Mouse (Mus musculus) heart, embryonic 11.5 days (tissue): Measurements from ENCODE around the gene Rab17. TPM values are rescaled to one million over a fixed set of nuclear protein-coding genes. Genes with fewer than 3 reads are reported as not detected.

Experiments used
- ATAC-seq: fragments of 200-750 bp; cut with Nextera tagmentation; replicated peaks from 2 replicates; pipeline ENCODE4 v1.8.0; 2017; ENCODE audit warnings: moderate library complexity; ENCODE audit not compliant: insufficient number of reproducible peaks, low FRiP score, low TSS enrichment
- H3K27ac ChIP-seq: fragments of 300-500 bp; sonication (generic); 2 replicates; pipeline ENCODE4 v1.5.1; 2014; ENCODE audit warnings: mild to moderate bottlenecking, low read depth, low read length
- H3K27me3 ChIP-seq: fragments of 300-500 bp; sonication (generic); 2 replicates; pipeline ENCODE4 v1.6.1; 2014; ENCODE audit warnings: mild to moderate bottlenecking, low read length, mixed read lengths; ENCODE audit not compliant: control insufficient read depth, insufficient read depth
- H3K36me3 ChIP-seq: fragments of 300-500 bp; sonication (generic); 2 replicates; pipeline ENCODE4 v1.6.1; 2014; ENCODE audit warnings: mild to moderate bottlenecking, low read length, moderate library complexity, mixed read lengths; ENCODE audit not compliant: control insufficient read depth, insufficient read depth
- H3K4me1 ChIP-seq: fragments of 300-500 bp; sonication (generic); 2 replicates; pipeline ENCODE4 v1.6.1; 2014; ENCODE audit warnings: low read length; ENCODE audit not compliant: control insufficient read depth, insufficient read depth
- H3K4me2 ChIP-seq: fragments of 300-500 bp; sonication (generic); 2 replicates; pipeline ENCODE4 v1.6.1; 2014; ENCODE audit warnings: mild to moderate bottlenecking, moderate library complexity
- H3K4me3 ChIP-seq: fragments of 300-500 bp; sonication (generic); 2 replicates; pipeline ENCODE4 v1.5.1; 2014; ENCODE audit warnings: low read depth, low read length
- H3K9ac ChIP-seq: fragments of 300-500 bp; sonication (generic); 2 replicates; pipeline ENCODE4 v1.6.1; 2014; ENCODE audit warnings: mild to moderate bottlenecking, low read depth, low read length, moderate library complexity
- H3K9me3 ChIP-seq: fragments of 300-500 bp; sonication (generic); replicated peaks from 2 replicates; pipeline ENCODE4 v1.6.1; 2016; ENCODE audit warnings: low read length; ENCODE audit not compliant: control insufficient read depth
- WGBS: fragments of 180-500 bp; shearing (Covaris S2); extraction: QIAGEN DNeasy Blood & Tissue Kit; methylation state at CpG from one replicate; pipeline ENCODE4 v1.1.7; 2014; ENCODE audit not compliant: insufficient replicate concordance; 5-methylcytosine and 5-hydroxymethylcytosine counted together
- polyA plus RNA-seq: library from polyadenylated mRNA; unstranded; fragments of >200 nt; fragmentation: Nextera tagmentation; extraction: Ambion mirVana; gene quantifications from 2 replicates; pipeline ENCODE4 v1.2.1, GENCODE M21; 2014

Gene Rab17
- polyA plus RNA-seq, 1 experiment from 2014 or later: 0.63 TPM

- ATAC-seq: no peak
- no peaks in the 10 kb centered on the region for H3K9me3 ChIP-seq
- H3K36me3 ChIP-seq: no peaks in the 10 kb centered on the region
- H3K27ac ChIP-seq: no peak overlapping the region
- H3K4me1 ChIP-seq: no peaks in the 10 kb centered on the region
- peaks cover 25% of the 10 kb centered on the region for H3K27me3 ChIP-seq
- no peak overlapping the region for H3K4me3 ChIP-seq
- H3K4me2 ChIP-seq: no peak overlapping the region
- H3K9ac ChIP-seq: 0 out of 2 replicates have a peak overlapping the region, but pooled peaks have one; percentile 16
- WGBS: 21% methylated on average over 4 of the region's 4 CpGs
These were observed 6.9 kb downstream of the Rab17 start for GRCm38 (mm10) chr1:90962526-90962925.

- Histone ChIP-seq H3K27ac (no peak overlapping the region), H3K4me2 (no peak overlapping the region), H3K4me1 (peaks cover 3% of the 10 kb centered on the region; the same call in 1 of the 2 replicates), H3K36me3 (no peaks in the 10 kb centered on the region), H3K9ac (no peak overlapping the region), H3K27me3 (peaks cover 23% of the 10 kb centered on the region), H3K9me3 (no peaks in the 10 kb centered on the region), H3K4me3 (no peak overlapping the region)
- WGBS: 34% methylated on average over 7 of the region's 7 CpGs
- no peak for ATAC-seq
These were observed 13.0 kb downstream of the Rab17 start for GRCm38 (mm10) chr1:90956245-90957096.

- WGBS: 79% methylated on average over 11 of the region's 11 CpGs
- peaks cover 3% of the 10 kb centered on the region; the same call in 1 of the 2 replicates for H3K4me1 ChIP-seq
- no peaks in the 10 kb centered on the region for H3K9me3 ChIP-seq
- no peak overlapping the region for H3K9ac ChIP-seq
- no peak overlapping the region for H3K27ac ChIP-seq
- H3K36me3 ChIP-seq: no peaks in the 10 kb centered on the region
- H3K4me2 ChIP-seq: no peak overlapping the region
- no peak overlapping the region for H3K4me3 ChIP-seq
- peaks cover 10% of the 10 kb centered on the region; the same call in 1 of the 2 replicates for H3K27me3 ChIP-seq
- ATAC-seq: no peak
These were observed 15.8 kb downstream of the Rab17 start for GRCm38 (mm10) chr1:90953688-90954087.

GRCm38 (mm10) chr1:90952808-90953207 lies 16.7 kb downstream of the Rab17 start, which contains the start of gene Prlh:
Gene Prlh (plus strand): TSS chr1:90953108.
- Histone ChIP-seq H3K36me3 (no peaks in the 10 kb centered on the region), H3K9ac (no peak within 1 kb of the TSS), H3K27ac (no peak within 1 kb of the TSS), H3K27me3 (peaks cover 10% of the 10 kb centered on the region; the same call in 1 of the 2 replicates), H3K4me3 (no peak within 1 kb of the TSS), H3K9me3 (no peaks in the 10 kb centered on the region), H3K4me2 (no peak within 1 kb of the TSS), H3K4me1 (peaks cover 3% of the 10 kb centered on the region; the same call in 1 of the 2 replicates)
- WGBS: 78% methylated on average over 8 of the region's 8 CpGs
- no peak for ATAC-seq

- H3K9ac ChIP-seq: no peak overlapping the region
- H3K4me1 ChIP-seq: peaks cover 3% of the 10 kb centered on the region; the same call in 1 of the 2 replicates
- no peaks in the 10 kb centered on the region for H3K9me3 ChIP-seq
- ATAC-seq: no peak
- no peak overlapping the region for H3K27ac ChIP-seq
- no peak overlapping the region for H3K4me3 ChIP-seq
- peaks cover 10% of the 10 kb centered on the region; the same call in 1 of the 2 replicates for H3K27me3 ChIP-seq
- no peaks in the 10 kb centered on the region for H3K36me3 ChIP-seq
- no peak overlapping the region for H3K4me2 ChIP-seq
- 53% methylated on average over 7 of the region's 7 CpGs for WGBS
These were observed 17.8 kb downstream of the Rab17 start for GRCm38 (mm10) chr1:90951670-90952069.

GRCm38 (mm10) chr1:90949309-90949708 lies 20.2 kb downstream of the Rab17 start:
- ATAC-seq: no peak
- no peak overlapping the region for H3K4me2 ChIP-seq
- H3K9ac ChIP-seq: no peak overlapping the region
- H3K27me3 ChIP-seq: peaks cover 10% of the 10 kb centered on the region; the same call in 1 of the 2 replicates
- no peak overlapping the region for H3K27ac ChIP-seq
- H3K4me1 ChIP-seq: peaks cover 3% of the 10 kb centered on the region; the same call in 1 of the 2 replicates
- no peaks in the 10 kb centered on the region for H3K36me3 ChIP-seq
- WGBS: 56% methylated on average over 9 of the region's 9 CpGs
- no peaks in the 10 kb centered on the region for H3K9me3 ChIP-seq
- H3K4me3 ChIP-seq: no peak overlapping the region

- no peaks in the 10 kb centered on the region for H3K36me3 ChIP-seq
- no peak overlapping the region for H3K4me2 ChIP-seq
- H3K27me3 ChIP-seq: 0 out of 2 replicates have a peak, but pooled peaks cover 4% of the 10 kb centered on the region
These were observed 22.2 kb downstream of the Rab17 start for GRCm38 (mm10) chr1:90947252-90947651.

GRCm38 (mm10) chr1:90945171-90945570 lies 24.3 kb downstream of the Rab17 start:
- Histone ChIP-seq H3K9ac (no peak overlapping the region), H3K27ac (no peak overlapping the region), H3K4me2 (no peak overlapping the region), H3K4me1 (no peaks in the 10 kb centered on the region), H3K4me3 (no peak overlapping the region), H3K36me3 (no peaks in the 10 kb centered on the region), H3K9me3 (no peaks in the 10 kb centered on the region), H3K27me3 (no peaks in the 10 kb centered on the region)
- ATAC-seq: no peak
- 54% methylated on average over 10 of the region's 10 CpGs for WGBS

More at GRCm38 (mm10) chr1:90947252-90947651, 22.2 kb downstream of the Rab17 start:
- Histone ChIP-seq H3K9ac (no peak overlapping the region), H3K4me1 (peaks cover 3% of the 10 kb centered on the region; the same call in 1 of the 2 replicates), H3K9me3 (no peaks in the 10 kb centered on the region), H3K4me3 (no peak overlapping the region), H3K27ac (no peak overlapping the region)
- no peak for ATAC-seq
- 70% methylated on average over 2 of the region's 2 CpGs for WGBS
